Mouse (Mus musculus) gastrocnemius, adult 2 months (tissue): Measurements from ENCODE around the gene Pet100. TPM values are rescaled to one million over a fixed set of nuclear protein-coding genes. Genes with fewer than 3 reads are reported as not detected.

Experiments used
- DNase-seq: peaks from one replicate; pipeline ENCODE4 v3.0.0; 2022
- H3K27ac ChIP-seq: fragments of 200-600 bp; 2 replicates; pipeline ENCODE4 v1.8.1; 2022; ENCODE audit warnings: mild to moderate bottlenecking
- H3K4me3 ChIP-seq: fragments of 200-600 bp; 2 replicates; pipeline ENCODE4 v1.8.1; 2022; ENCODE audit warnings: mild to moderate bottlenecking, moderate library complexity
- CTCF ChIP-seq: fragments of 200-600 bp; IDR thresholded peaks from 2 replicates; pipeline ENCODE4 v1.8.1; 2022; ENCODE audit warnings: antibody characterized with exemption, mild to moderate bottlenecking, moderate library complexity
- intact Hi-C: fragments of 180-260 bp; cut with DNase I; formaldehyde crosslinking; loops from one replicate; pipeline ENCODE4 v1.15.1; 2025
- total RNA-seq, 2 experiments: library from RNA; stranded (reverse); gene quantifications; 2 replicates each; pipeline ENCODE4 v1.2.3; 2021

Gene Pet100
- total RNA-seq, 2 experiments from 2014 or later = 87.7 to 92.0 TPM

GRCm38 (mm10) chr8:3631478-3631875, 10.1 kb downstream of the Pet100 start:
- Histone ChIP-seq H3K27ac (no peak overlapping the region), H3K4me3 (peak overlapping the region; percentile 74)
- no peak for TF ChIP-seq CTCF
- DNase-seq = no peak
- intact Hi-C loops = no loop called here

- Histone ChIP-seq H3K27ac (no peak overlapping the region), H3K4me3 (no peak overlapping the region)
- no peak for TF ChIP-seq CTCF
- DNase-seq = peak; percentile 43
- intact Hi-C loops = no loop called here
These were observed 24.5 kb downstream of the Pet100 start for GRCm38 (mm10) chr8:3645804-3646203.

GRCm38 (mm10) chr8:3646824-3647531, 25.6 kb downstream of the Pet100 start:
- no peak for TF ChIP-seq CTCF
- no peak for DNase-seq
- no peak overlapping the region for H3K4me3 ChIP-seq
- intact Hi-C loops = no loop called here
- no peak overlapping the region for H3K27ac ChIP-seq

- Histone ChIP-seq H3K27ac (no peak overlapping the region), H3K4me3 (no peak overlapping the region)
- no peak for TF ChIP-seq CTCF
- intact Hi-C loops = no loop called here
- DNase-seq = no peak
These were observed 26.2 kb downstream of the Pet100 start for GRCm38 (mm10) chr8:3647561-3647960.

- intact Hi-C loops = no loop called here
- no peak for DNase-seq
- no peak for TF ChIP-seq CTCF
- Histone ChIP-seq H3K27ac (no peak overlapping the region), H3K4me3 (no peak overlapping the region)
These were observed 26.9 kb downstream of the Pet100 start for GRCm38 (mm10) chr8:3648268-3648667.

GRCm38 (mm10) chr8:3648990-3649389, 27.6 kb downstream of the Pet100 start:
- no peak overlapping the region for H3K27ac ChIP-seq
- intact Hi-C loops = no loop called here
- no peak for DNase-seq
- TF ChIP-seq CTCF = no peak
- H3K4me3 ChIP-seq = no peak overlapping the region

GRCm38 (mm10) chr8:3652845-3653244, 31.5 kb downstream of the Pet100 start:
- intact Hi-C loops = no loop called here
- Histone ChIP-seq H3K4me3 (no peak overlapping the region), H3K27ac (no peak overlapping the region)
- no peak for DNase-seq
- TF ChIP-seq CTCF = no peak

GRCm38 (mm10) chr8:3654726-3655508, 33.6 kb downstream of the Pet100 start:
- Histone ChIP-seq H3K4me3 (no peak overlapping the region), H3K27ac (no peak overlapping the region)
- no peak for DNase-seq
- intact Hi-C loops = no loop called here
- TF ChIP-seq CTCF = no peak

GRCm38 (mm10) chr8:3655526-3655925, 34.2 kb downstream of the Pet100 start, which contains the start of gene Retn:
Gene Retn, plus strand, starts transcription at chr8:3655770.
- no peak for DNase-seq
- Histone ChIP-seq H3K4me3 (no peak within 1 kb of the TSS), H3K27ac (no peak within 1 kb of the TSS)
- intact Hi-C loops = no loop called here
- no peak for TF ChIP-seq CTCF

- Histone ChIP-seq H3K27ac (no peak overlapping the region), H3K4me3 (no peak overlapping the region)
- intact Hi-C loops = no loop called here
- DNase-seq = no peak
- TF ChIP-seq CTCF = no peak
These were observed 35.5 kb downstream of the Pet100 start for GRCm38 (mm10) chr8:3656725-3657381.

- no peak for DNase-seq
- H3K27ac ChIP-seq = no peak overlapping the region
- intact Hi-C loops = no loop called here
- H3K4me3 ChIP-seq = no peak overlapping the region
- no peak for TF ChIP-seq CTCF
These were observed 39.5 kb downstream of the Pet100 start for GRCm38 (mm10) chr8:3660889-3661288.

- intact Hi-C loops = no loop called here
- no peak overlapping the region for H3K27ac ChIP-seq
- no peak for DNase-seq
- H3K4me3 ChIP-seq = no peak overlapping the region
- no peak for TF ChIP-seq CTCF
These were observed 43.1 kb downstream of the Pet100 start for GRCm38 (mm10) chr8:3664405-3664804.

- no peak for TF ChIP-seq CTCF
- intact Hi-C loops = no loop called here
These were observed 44.2 kb downstream of the Pet100 start, which contains the start of gene Mcemp1 for GRCm38 (mm10) chr8:3665507-3665906. Gene Mcemp1, plus strand, starts transcription at chr8:3665754.

More at GRCm38 (mm10) chr8:3665507-3665906, 44.2 kb downstream of the Pet100 start, which contains the start of gene Mcemp1:
- Histone ChIP-seq H3K4me3 (no peak within 1 kb of the TSS), H3K27ac (no peak within 1 kb of the TSS)
- DNase-seq = no peak
